Mouse (Mus musculus) right cerebral cortex, postnatal 10 days (tissue): ENCODE results near the gene Myo10.

ENCODE experiments used
- DNase-seq, 2 experiments: peaks; one replicate each; pipeline ENCODE4 v3.0.0; 2021; ENCODE audit warnings: low spot score in 2 of 2

The Myo10 gene

GRCm38 (mm10) chr15:25651820-25652219, 29.5 kb downstream of the Myo10 start:
- DNase-seq, result no peak

DNA sequence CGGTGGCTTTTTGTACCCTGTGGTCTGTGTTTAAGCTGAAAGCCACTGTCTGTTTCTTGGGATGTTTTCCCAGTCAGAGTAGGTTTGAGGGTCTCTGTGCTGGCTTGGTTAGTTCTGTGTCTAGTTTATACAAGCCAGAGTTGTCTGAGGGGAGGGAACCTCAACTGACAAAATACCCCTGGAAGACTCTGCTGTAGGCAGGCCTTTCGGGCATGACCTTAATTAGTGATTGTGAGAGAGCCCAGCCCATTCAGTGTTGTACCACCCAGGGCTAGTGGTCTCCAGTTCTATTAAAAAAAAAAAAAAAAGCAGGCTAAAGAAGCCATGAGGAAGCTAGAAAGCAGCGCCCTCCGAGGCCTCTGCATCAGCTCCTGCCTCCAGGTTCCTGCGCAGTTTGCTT, 30.0 kb downstream of the Myo10 start:
- DNase-seq, result no peak

GRCm38 (mm10) chr15:25652933-25653332, 30.6 kb downstream of the Myo10 start:
- DNase-seq, result no peak

GRCm38 (mm10) chr15:25653680-25654079, 31.4 kb downstream of the Myo10 start:
- DNase-seq, result no peak

GRCm38 (mm10) chr15:25662833-25663519, 40.7 kb downstream of the Myo10 start:
- no peak for DNase-seq

GRCm38 (mm10) chr15:25669283-25670247, 47.2 kb downstream of the Myo10 start:
- DNase-seq, result no peak

DNA sequence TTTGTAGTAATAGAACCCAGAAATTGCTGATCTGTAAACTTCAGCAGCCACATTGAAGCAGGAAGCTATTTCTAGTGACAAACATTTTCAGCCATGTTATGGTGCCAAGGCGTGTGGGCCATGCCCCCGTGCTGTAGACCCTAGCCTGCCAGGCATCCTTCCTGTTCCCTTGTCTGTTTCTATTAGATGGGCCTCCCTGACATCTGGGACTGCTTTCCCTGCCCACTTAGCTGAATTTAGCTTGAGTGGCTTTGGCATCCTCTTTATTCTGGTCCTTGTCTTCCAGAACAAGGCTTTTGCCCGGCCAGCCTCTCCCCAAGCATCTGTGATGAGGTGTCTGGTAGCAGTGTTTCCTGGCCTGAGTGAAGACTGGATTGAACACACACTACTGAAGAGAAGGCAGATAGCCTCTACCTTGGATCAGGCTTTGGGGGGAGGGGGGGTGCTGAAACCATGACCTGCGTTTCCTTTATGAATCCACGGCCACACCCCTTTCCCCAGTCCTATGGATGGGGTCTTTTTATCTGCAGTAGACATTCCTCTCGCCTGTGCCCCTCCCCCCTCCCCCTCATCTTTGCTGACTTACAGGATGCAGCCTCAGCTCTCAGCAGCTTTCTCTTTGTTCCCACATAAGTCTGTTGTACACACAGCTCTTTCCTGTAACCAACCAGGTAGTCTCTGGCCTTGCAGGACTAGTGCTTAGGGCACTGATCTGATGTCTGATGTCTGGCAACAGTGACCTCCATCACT, 51.1 kb downstream of the Myo10 start:
- no peak for DNase-seq

DNA sequence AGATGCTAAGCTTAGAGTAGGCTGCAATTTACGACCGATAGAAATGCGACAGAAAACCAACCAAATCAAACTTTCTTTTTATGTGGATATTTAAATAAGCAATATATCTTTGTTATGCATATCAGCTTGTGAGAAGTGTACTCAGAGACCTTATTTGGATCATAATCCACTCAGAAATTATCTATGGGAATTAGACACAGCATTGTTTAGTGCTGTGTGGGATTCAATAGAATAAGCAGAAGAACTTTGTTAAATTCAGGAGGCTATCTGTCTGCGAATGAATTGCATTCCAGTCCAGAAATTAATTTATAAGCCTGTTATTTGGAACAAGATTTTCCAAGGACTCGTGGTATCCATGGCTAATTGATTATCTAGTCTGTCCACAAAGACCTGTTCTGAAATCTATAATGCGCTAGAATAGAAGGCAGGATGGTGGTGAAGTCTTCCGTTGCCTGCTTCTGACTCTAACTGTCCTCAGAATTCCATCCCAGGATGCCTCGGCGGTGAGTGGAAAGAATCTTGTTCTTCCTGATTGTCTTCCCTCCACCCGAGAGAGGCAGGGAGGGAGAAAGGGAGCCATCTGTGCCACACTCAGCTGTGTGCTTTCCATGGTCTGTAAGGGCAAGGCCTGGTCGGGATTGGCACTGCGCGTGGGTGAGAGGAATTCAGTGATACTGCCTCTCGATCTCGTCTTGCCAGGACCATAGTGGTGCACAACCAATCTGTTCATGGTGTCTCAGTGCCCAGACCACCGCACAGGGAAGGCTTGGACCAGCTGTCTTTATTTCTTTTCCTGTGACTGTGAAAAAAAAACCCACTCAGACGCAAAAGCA, 52.0 kb downstream of the Myo10 start:
- DNase-seq, result peak; percentile 44 to 56

- no peak for DNase-seq
Measured at GRCm38 (mm10) chr15:25674932-25675250, 52.6 kb downstream of the Myo10 start.

GRCm38 (mm10) chr15:25675359-25675758, 53.0 kb downstream of the Myo10 start:
- DNase-seq, result no peak

DNA sequence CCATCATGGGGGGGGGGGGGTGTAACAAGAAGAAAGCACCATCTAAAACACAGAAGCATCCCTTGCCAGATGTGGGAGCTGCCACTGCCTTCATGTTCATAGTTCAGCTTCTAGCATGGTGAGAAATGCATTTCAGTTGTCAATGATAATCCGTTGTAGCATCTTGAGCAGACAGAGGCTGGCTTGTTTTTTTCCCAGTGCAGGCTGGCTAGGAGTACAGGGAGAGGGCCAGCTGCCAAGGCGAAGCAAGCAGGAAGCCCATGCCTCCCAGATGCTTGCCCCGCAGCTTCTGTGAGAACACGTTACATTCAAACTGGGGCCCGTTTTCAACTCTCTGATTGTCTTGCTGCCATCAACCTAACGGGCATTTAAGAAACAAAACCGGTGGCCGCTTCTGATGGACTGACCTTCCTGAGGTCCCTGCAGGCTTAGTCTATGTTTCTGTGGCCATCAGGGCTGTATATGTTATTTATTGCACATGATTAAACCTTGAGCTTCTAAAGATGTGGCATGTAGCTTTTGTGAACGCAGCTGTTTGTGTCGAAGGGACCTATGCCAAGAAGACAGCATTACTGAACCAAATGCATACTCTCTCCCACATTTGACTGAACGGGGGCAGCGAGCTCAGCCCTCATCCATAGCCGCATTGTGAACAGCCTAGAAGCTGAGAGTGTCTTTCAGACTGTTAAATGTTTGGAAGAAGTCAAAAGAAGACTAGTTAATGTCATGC, 53.9 kb downstream of the Myo10 start:
- DNase-seq, result peak; percentile 76 to 78

DNA sequence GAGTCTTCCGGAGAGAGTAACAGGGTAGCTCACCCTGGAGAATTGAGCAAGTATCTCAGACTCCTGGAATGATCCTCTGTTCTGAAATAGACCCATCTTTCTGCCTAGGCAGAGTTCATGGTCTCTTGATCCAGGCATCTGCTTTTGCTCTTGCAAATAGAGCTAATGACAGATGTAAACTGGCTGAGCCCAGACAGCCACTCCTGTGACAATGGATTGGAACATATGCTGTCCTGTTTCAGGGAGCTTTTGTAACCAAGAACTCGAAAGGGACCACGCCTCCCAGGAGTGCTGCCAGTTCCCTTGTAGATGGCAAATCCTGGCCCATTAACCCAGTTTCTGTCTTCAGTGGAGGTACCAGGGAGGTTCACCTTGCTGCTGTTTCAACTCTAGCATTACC, 56.8 kb downstream of the Myo10 start:
- DNase-seq, result no peak

GRCm38 (mm10) chr15:25679616-25680015, 57.3 kb downstream of the Myo10 start:
- no peak for DNase-seq

GRCm38 (mm10) chr15:25680269-25680818, 58.0 kb downstream of the Myo10 start:
- DNase-seq, result no peak

- no peak for DNase-seq
Measured at GRCm38 (mm10) chr15:25682953-25683507, 60.7 kb downstream of the Myo10 start.

- no peak for DNase-seq
Measured at GRCm38 (mm10) chr15:25685186-25685585, 62.9 kb downstream of the Myo10 start.

- DNase-seq, result no peak
Measured at GRCm38 (mm10) chr15:25688424-25689283, 66.3 kb downstream of the Myo10 start.

- no peak for DNase-seq
Measured at GRCm38 (mm10) chr15:25689477-25689876, 67.2 kb downstream of the Myo10 start.

DNA sequence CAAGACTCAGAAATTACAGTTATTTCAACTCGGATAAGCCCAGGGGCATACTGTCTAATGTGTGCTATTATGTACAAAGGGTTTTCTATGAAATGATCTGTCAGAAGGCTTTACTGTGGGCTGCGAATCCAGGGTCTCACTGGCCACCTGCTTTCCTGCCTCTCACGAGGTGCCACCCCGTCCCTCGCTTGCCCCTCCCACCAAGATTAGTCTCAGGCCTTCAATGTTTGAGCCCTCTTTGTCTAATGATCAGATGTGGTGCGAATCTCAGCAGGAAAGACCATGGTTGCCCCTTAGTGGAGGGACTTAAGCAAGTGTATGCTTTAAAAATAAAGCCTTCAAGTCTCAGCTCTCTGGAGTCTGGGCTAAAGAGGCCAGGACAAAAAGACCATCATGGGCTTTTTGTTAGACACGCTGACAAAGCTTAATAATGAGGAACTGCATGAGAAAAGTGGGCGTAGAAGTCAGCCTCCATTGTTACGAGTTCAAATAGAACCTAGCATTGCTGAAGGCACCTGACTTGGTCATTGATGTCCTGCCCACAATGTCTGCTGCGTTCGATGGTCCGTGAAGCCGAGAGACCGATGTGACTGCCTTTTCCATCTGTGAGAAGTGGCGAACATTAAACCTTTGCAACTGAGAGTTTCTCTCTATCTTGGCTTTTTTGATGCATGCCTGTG, 67.9 kb downstream of the Myo10 start:
- no peak for DNase-seq
